14 mouse cellular contexts compared by ENCODE assay signal in the genomic region with DNA sequence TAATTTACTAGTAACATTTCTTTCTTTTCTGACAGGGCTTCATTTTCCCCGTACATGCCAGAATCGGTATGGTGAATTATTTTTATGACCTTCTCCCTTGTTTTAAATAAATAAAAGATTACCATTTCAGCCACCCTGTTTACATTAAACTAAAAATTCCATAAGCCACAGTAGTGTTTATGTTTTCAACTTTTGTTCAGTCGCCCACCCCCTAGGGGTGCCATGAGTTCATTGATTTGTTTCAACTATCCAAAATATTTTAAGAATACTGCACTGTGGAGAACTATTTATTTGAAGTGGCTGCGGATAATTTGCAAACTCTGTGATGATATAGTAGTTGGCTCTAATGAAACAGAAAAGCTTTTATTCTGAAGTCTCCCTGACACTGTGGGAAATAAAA.
"Had no signal": no experiment of that assay in that cellular context is flagged by ENCODE, and none has a peak within 500 bp of the region (broad histone marks: within the 10 kb centered on the region; RNA-seq: fewer than 3 reads in every experiment).

No protein-coding gene starts in this region.

- H3K27me3 ChIP-seq: intestine, embryonic 15.5 days; kidney, embryonic 15.5 days; liver, embryonic 15.5 days; neural tube, embryonic 15.5 days had no signal

- DNase-seq: kidney, adult 2 months; kidney, postnatal 14 days; midbrain, embryonic 14.5 days; right cerebral cortex, adult 18-20 months; right cerebral cortex, postnatal 25 days; thymus, postnatal 36 days had no signal

- H3K9me3 ChIP-seq: intestine, embryonic 15.5 days; kidney, embryonic 15.5 days; liver, embryonic 15.5 days; midbrain, embryonic 10.5 days; neural tube, embryonic 15.5 days had no signal

- H3K27ac ChIP-seq: intestine, embryonic 15.5 days; kidney, embryonic 15.5 days; left cerebral cortex, adult 2 months; liver, embryonic 15.5 days; midbrain, embryonic 10.5 days; neural tube, embryonic 15.5 days had no signal

- H3K4me1 ChIP-seq: intestine, embryonic 15.5 days; kidney, embryonic 15.5 days; liver, embryonic 15.5 days; midbrain, embryonic 10.5 days; neural tube, embryonic 15.5 days had no signal

- H3K9ac ChIP-seq: intestine, embryonic 15.5 days; kidney, embryonic 15.5 days; liver, embryonic 15.5 days; neural tube, embryonic 15.5 days had no signal

- H3K4me2 ChIP-seq: intestine, embryonic 15.5 days; kidney, embryonic 15.5 days; liver, embryonic 11.5 days; liver, embryonic 15.5 days; neural tube, embryonic 15.5 days had no signal

- H3K4me3 ChIP-seq: intestine, embryonic 15.5 days; kidney, embryonic 15.5 days; left cerebral cortex, adult 2 months; liver, embryonic 15.5 days; midbrain, embryonic 10.5 days; myocyte; neural tube, embryonic 15.5 days had no signal

- H3K36me3 ChIP-seq: intestine, embryonic 15.5 days; kidney, embryonic 15.5 days; liver, embryonic 15.5 days; midbrain, embryonic 10.5 days; neural tube, embryonic 15.5 days had no signal
